Comparison of ENCODE assay signal across 9 mouse cellular contexts in genomic region chr10:81297246-81297645, GRCm38 (mm10). TPM values are rescaled to one million over a fixed set of nuclear protein-coding genes. Genes with fewer than 3 reads are reported as not detected.
A peak's percentile ranks its signal among the peaks of the same experiment; 100 is the strongest.
DNase-seq lines count a peak whose midpoint lies in the region; ATAC-seq lines count a peak whose summit lies in the region.
"Had no signal": no experiment of that assay in that cellular context is flagged by ENCODE, and none has a peak within 500 bp of the region (broad histone marks: within the 10 kb centered on the region; RNA-seq: fewer than 3 reads in every experiment).

No protein-coding gene starts in this region.

- peaks cover 5% of the 10 kb centered on the region; the same call in 1 of the 2 replicates for H3K36me3 ChIP-seq in heart, embryonic 13.5 days
- H3K36me3 ChIP-seq in neural tube, embryonic 12.5 days, result peaks cover 4% of the 10 kb centered on the region; the same call in 1 of the 2 replicates
- H3K36me3 ChIP-seq in liver, embryonic 12.5 days, result peaks cover 35% of the 10 kb centered on the region; the same call in 1 of the 2 replicates

- ATAC-seq in heart, embryonic 13.5 days (ENCODE audit: extremely low read depth, insufficient number of reproducible peaks, low FRiP score, low TSS enrichment), result no peak
- no peak for ATAC-seq in neural tube, embryonic 12.5 days (ENCODE audit: low FRiP score, low read depth)
- ATAC-seq in liver, embryonic 12.5 days, result no peak

- H3K27me3 ChIP-seq in heart, embryonic 13.5 days (replicated peaks), result no peaks in the 10 kb centered on the region
- H3K27me3 ChIP-seq in neural tube, embryonic 12.5 days (replicated peaks), result no peaks in the 10 kb centered on the region
- no peaks in the 10 kb centered on the region for H3K27me3 ChIP-seq in liver, embryonic 12.5 days (replicated peaks)

- intact Hi-C loops in heart, postnatal 14 days (cut with DNase I), result no loop called here

- peak overlapping the region; percentile 77 for H3K27ac ChIP-seq in heart, embryonic 13.5 days (replicated peaks)
- H3K27ac ChIP-seq in neural tube, embryonic 12.5 days, result no peak overlapping the region; the same call in 1 of the 2 replicates
- peak overlapping the region; percentile 83 for H3K27ac ChIP-seq in liver, embryonic 12.5 days

- H3K4me1 ChIP-seq in heart, embryonic 13.5 days, result peaks cover 80% of the 10 kb centered on the region
- H3K4me1 ChIP-seq in neural tube, embryonic 12.5 days, result peaks cover 35% of the 10 kb centered on the region
- peaks cover 94% of the 10 kb centered on the region for H3K4me1 ChIP-seq in liver, embryonic 12.5 days

- H3K9me3 ChIP-seq in heart, embryonic 13.5 days, result no peaks in the 10 kb centered on the region
- no peaks in the 10 kb centered on the region for H3K9me3 ChIP-seq in neural tube, embryonic 12.5 days
- no peaks in the 10 kb centered on the region for H3K9me3 ChIP-seq in liver, embryonic 12.5 days (replicated peaks)

- H3K4me3 ChIP-seq in heart, embryonic 13.5 days, result no peak overlapping the region
- H3K4me3 ChIP-seq in neural tube, embryonic 12.5 days, result no peak overlapping the region
- no peak overlapping the region for H3K4me3 ChIP-seq in liver, embryonic 12.5 days

- WGBS in heart, embryonic 13.5 days, result 77% methylated on average over 6 of the region's 6 CpGs
- 84% methylated on average over 6 of the region's 6 CpGs for WGBS in neural tube, embryonic 12.5 days
- 70% methylated on average over 6 of the region's 6 CpGs for WGBS in liver, embryonic 12.5 days (ENCODE audit: insufficient replicate concordance)

- peak overlapping the region; percentile 26; the same call in 1 of the 2 replicates for H3K4me2 ChIP-seq in heart, embryonic 13.5 days
- H3K4me2 ChIP-seq in neural tube, embryonic 12.5 days (replicated peaks), result 0 out of 2 replicates have a peak overlapping the region, but pooled peaks have one; percentile 5
- peak overlapping the region; percentile 37; the same call in 1 of the 2 replicates for H3K4me2 ChIP-seq in liver, embryonic 12.5 days

- DNase-seq in heart, postnatal 14 days, result no peak
- no peak for DNase-seq in neural tube, embryonic 10.5 days (ENCODE audit: extremely low spot score, low spot score)
- peak; percentile 75 for DNase-seq in thymus, postnatal 25 days
- DNase-seq in urinary bladder, postnatal 4 days (ENCODE audit: low spot score in 2 of 2), result no peak
- DNase-seq in urinary bladder, adult 2 months (ENCODE audit: low spot score), result no peak

- H3K9ac ChIP-seq in heart, embryonic 13.5 days, result peak overlapping the region; percentile 69
- no peak overlapping the region for H3K9ac ChIP-seq in neural tube, embryonic 12.5 days
- H3K9ac ChIP-seq in liver, embryonic 12.5 days, result no peak overlapping the region; the same call in 1 of the 2 replicates

RNA-seq across cellular contexts. Expression of gene Pip5k1c, which starts 4.5 kb away (rescaled TPM):
- 31.0 and 32.0 TPM in 2 replicates for polyA plus RNA-seq in heart, embryonic 13.5 days (2015; fragmentation: Nextera tagmentation; extraction: Ambion mirVana)
- 10 to 100 TPM; 34.8 to 36.7 TPM for total RNA-seq in heart, postnatal 14 days (2021)
- polyA plus RNA-seq in neural tube, embryonic 12.5 days (2016; fragmentation: Nextera tagmentation; extraction: Ambion mirVana), result 89.7 and 99.3 TPM in 2 replicates
- 27.8 and 29.0 TPM in 2 replicates for polyA plus RNA-seq in liver, embryonic 12.5 days (2016; fragmentation: Nextera tagmentation; extraction: Ambion mirVana)
- 38.6 and 48.9 TPM in 2 replicates for polyA plus RNA-seq in urinary bladder, adult 2 months (2012; rRNA removed)

RNA-seq across cellular contexts. Expression of gene Tjp3, which starts 5.9 kb away (rescaled TPM):
- 2.2 and 2.4 TPM in 2 replicates for polyA plus RNA-seq in heart, embryonic 13.5 days (2015; fragmentation: Nextera tagmentation; extraction: Ambion mirVana)
- under 1 TPM; 0.14 to 0.34 TPM for total RNA-seq in heart, postnatal 14 days (2021)
- 3.9 and 4.6 TPM in 2 replicates for polyA plus RNA-seq in neural tube, embryonic 12.5 days (2016; fragmentation: Nextera tagmentation; extraction: Ambion mirVana)
- polyA plus RNA-seq in liver, embryonic 12.5 days (2016; fragmentation: Nextera tagmentation; extraction: Ambion mirVana), result 1.1 and 1.3 TPM in 2 replicates
- polyA plus RNA-seq in urinary bladder, adult 2 months (2012; rRNA removed), result 23.7 and 25.1 TPM in 2 replicates
- total RNA-seq: gastrocnemius, adult 18-20 months had no signal

RNA-seq across cellular contexts. Expression of gene Cactin, which starts 23.7 kb away (rescaled TPM):
- 25.6 and 28.2 TPM in 2 replicates for polyA plus RNA-seq in heart, embryonic 13.5 days (2015; fragmentation: Nextera tagmentation; extraction: Ambion mirVana)
- 10 to 100 TPM; 15.6 to 17.8 TPM for total RNA-seq in heart, postnatal 14 days (2021)
- 54.1 and 54.9 TPM in 2 replicates for polyA plus RNA-seq in neural tube, embryonic 12.5 days (2016; fragmentation: Nextera tagmentation; extraction: Ambion mirVana)
- polyA plus RNA-seq in liver, embryonic 12.5 days (2016; fragmentation: Nextera tagmentation; extraction: Ambion mirVana), result 52.9 and 55.1 TPM in 2 replicates
- 27.7 and 29.5 TPM in 2 replicates for polyA plus RNA-seq in urinary bladder, adult 2 months (2012; rRNA removed)

RNA-seq across cellular contexts. Expression of gene Apba3, which starts 30.5 kb away (rescaled TPM):
- 45.4 and 51.4 TPM in 2 replicates for polyA plus RNA-seq in heart, embryonic 13.5 days (2015; fragmentation: Nextera tagmentation; extraction: Ambion mirVana)
- 10 to 100 TPM; 85.5 to 97.2 TPM for total RNA-seq in heart, postnatal 14 days (2021)
- 35.9 and 36.4 TPM in 2 replicates for polyA plus RNA-seq in neural tube, embryonic 12.5 days (2016; fragmentation: Nextera tagmentation; extraction: Ambion mirVana)
- 27.3 and 30.4 TPM in 2 replicates for polyA plus RNA-seq in liver, embryonic 12.5 days (2016; fragmentation: Nextera tagmentation; extraction: Ambion mirVana)
- 45.9 and 48.3 TPM in 2 replicates for polyA plus RNA-seq in urinary bladder, adult 2 months (2012; rRNA removed)

RNA-seq across cellular contexts. Expression of gene Mrpl54, which starts 30.5 kb away (rescaled TPM):
- 244 and 260 TPM in 2 replicates for polyA plus RNA-seq in heart, embryonic 13.5 days (2015; fragmentation: Nextera tagmentation; extraction: Ambion mirVana)
- 10 to 100 TPM; 83.0 to 96.2 TPM for total RNA-seq in heart, postnatal 14 days (2021)
- 157 and 176 TPM in 2 replicates for polyA plus RNA-seq in neural tube, embryonic 12.5 days (2016; fragmentation: Nextera tagmentation; extraction: Ambion mirVana)
- polyA plus RNA-seq in liver, embryonic 12.5 days (2016; fragmentation: Nextera tagmentation; extraction: Ambion mirVana), result 152 and 156 TPM in 2 replicates
- 95.9 and 103 TPM in 2 replicates for polyA plus RNA-seq in urinary bladder, adult 2 months (2012; rRNA removed)
